Mouse (Mus musculus) hindbrain, postnatal 0 days (tissue): ENCODE measurements at regions not wholly inside any gene's neighbourhood (a gene's known extent, or its start where the extent isn't known, plus 50 kb on each side); places are given as distances from the start of the nearest gene placed in this dataset.
A peak's percentile ranks its signal among the peaks of the same experiment; 100 is the strongest.

ENCODE experiments used
- ATAC-seq: fragments of 200-750 bp; cut with Nextera tagmentation; 2 replicates; pipeline ENCODE4 v1.8.0; 2017; ENCODE audit warnings: mild to moderate bottlenecking, moderate TSS enrichment, moderate library complexity
- DNase-seq: peaks from one replicate; pipeline ENCODE4 v3.0.0-alpha.2; 2015; ENCODE audit warnings: low spot score
- H3K27ac ChIP-seq: fragments of 300-500 bp; sonication (generic); 2 replicates; pipeline ENCODE4 v1.5.1; 2014; ENCODE audit warnings: mild to moderate bottlenecking
- H3K27me3 ChIP-seq: fragments of 300-500 bp; sonication (generic); 2 replicates; pipeline ENCODE4 v1.6.1; 2014; ENCODE audit warnings: low read length, mixed read lengths; ENCODE audit not compliant: insufficient read depth
- H3K36me3 ChIP-seq: fragments of 300-500 bp; sonication (generic); 2 replicates; pipeline ENCODE4 v1.6.1; 2014; ENCODE audit warnings: low read length, mixed read lengths; ENCODE audit not compliant: insufficient read depth
- H3K4me1 ChIP-seq: fragments of 300-500 bp; sonication (generic); 2 replicates; pipeline ENCODE4 v1.6.1; 2014; ENCODE audit warnings: antibody characterized with exemption, low read length, mixed read lengths; ENCODE audit not compliant: insufficient read depth
- H3K4me2 ChIP-seq: fragments of 300-500 bp; sonication (generic); 2 replicates; pipeline ENCODE4 v1.6.1; 2014; ENCODE audit warnings: low read depth, mild to moderate bottlenecking, low read length, moderate library complexity, mixed read lengths
- H3K4me3 ChIP-seq: fragments of 300-500 bp; sonication (generic); 2 replicates; pipeline ENCODE4 v1.5.1; 2014; ENCODE audit warnings: low read length
- H3K9ac ChIP-seq: fragments of 300-500 bp; sonication (generic); replicated peaks from 2 replicates; pipeline ENCODE4 v1.6.1; 2014; ENCODE audit warnings: mild to moderate bottlenecking, low read length, moderate library complexity, mixed read lengths
- H3K9me3 ChIP-seq: fragments of 300-500 bp; sonication (generic); 2 replicates; pipeline ENCODE4 v1.6.1; 2016; ENCODE audit warnings: low read length, mixed read lengths
- CTCF ChIP-seq: IDR thresholded peaks from 2 replicates; pipeline ENCODE4 v1.5.1; 2016; ENCODE audit warnings: antibody characterized with exemption, control low read depth, low read depth
- WGBS: fragments of 180-500 bp; shearing (Covaris S2); extraction: QIAGEN DNeasy Blood & Tissue Kit; methylation state at CpG from one replicate; pipeline ENCODE4 v1.1.7; 2014; 5-methylcytosine and 5-hydroxymethylcytosine counted together

DNA sequence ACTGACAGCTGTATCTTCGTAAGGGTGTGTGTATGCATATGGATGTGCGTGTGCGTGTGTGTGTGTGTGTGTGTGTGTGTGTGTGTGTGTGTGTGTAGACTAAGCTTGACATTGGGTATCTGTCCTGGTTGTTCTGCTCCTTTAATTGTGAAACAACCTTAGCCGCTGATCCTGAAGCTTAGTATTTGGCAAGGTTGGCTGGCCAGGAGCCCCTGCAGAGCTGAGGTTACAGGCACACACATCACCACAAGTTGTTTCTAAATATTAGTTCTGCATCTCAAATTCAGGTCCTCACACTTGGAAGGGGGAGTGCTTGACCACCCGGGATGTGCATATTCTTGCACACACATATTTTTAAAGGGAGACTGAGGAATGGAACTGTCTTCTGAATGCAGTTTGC is 314.7 kb downstream of the Diras2 start:
- ATAC-seq = no peak
- no peak overlapping the region for H3K4me3 ChIP-seq
- H3K36me3 ChIP-seq = no peaks in the 10 kb centered on the region
- no peak for DNase-seq
- no peak for TF ChIP-seq CTCF
- H3K9ac ChIP-seq = no peak overlapping the region
- WGBS = 81% methylated on average over 5 of the region's 5 CpGs
- H3K9me3 ChIP-seq = no peaks in the 10 kb centered on the region
- no peak overlapping the region for H3K27ac ChIP-seq
- H3K4me1 ChIP-seq = no peaks in the 10 kb centered on the region
- no peaks in the 10 kb centered on the region for H3K27me3 ChIP-seq
- no peak overlapping the region for H3K4me2 ChIP-seq

- TF ChIP-seq CTCF = no peak
- no peak for ATAC-seq
- Histone ChIP-seq H3K36me3 (no peaks in the 10 kb centered on the region), H3K4me1 (no peaks in the 10 kb centered on the region), H3K4me3 (no peak overlapping the region), H3K27me3 (no peaks in the 10 kb centered on the region), H3K9me3 (no peaks in the 10 kb centered on the region), H3K27ac (no peak overlapping the region), H3K4me2 (no peak overlapping the region), H3K9ac (no peak overlapping the region)
- DNase-seq = no peak
- 72% methylated on average over 5 of the region's 5 CpGs for WGBS
These were observed 314.0 kb downstream of the Diras2 start for GRCm38 (mm10) chr13:52217066-52217465.

DNA sequence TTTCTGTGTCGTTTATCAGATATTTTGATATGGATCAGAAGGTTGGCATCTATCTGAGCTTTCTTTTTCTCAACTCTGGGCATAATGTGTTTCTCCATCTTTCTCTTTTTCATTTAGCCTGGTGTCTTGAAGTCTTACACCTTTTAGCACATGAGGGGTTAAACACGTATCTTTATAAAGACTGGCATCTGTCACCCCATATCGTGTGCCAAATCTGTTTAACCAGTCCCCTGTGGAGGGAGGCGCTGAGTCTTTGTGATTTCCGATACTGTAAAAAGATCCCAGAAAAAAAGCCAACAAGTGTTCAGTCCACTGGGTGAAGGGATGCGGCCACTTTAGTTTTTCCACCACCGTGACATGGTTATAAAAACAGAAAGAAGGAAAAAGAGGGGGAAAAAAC is 313.3 kb downstream of the Diras2 start:
- Histone ChIP-seq H3K4me1 (no peaks in the 10 kb centered on the region), H3K9me3 (no peaks in the 10 kb centered on the region), H3K9ac (no peak overlapping the region), H3K36me3 (no peaks in the 10 kb centered on the region), H3K27me3 (no peaks in the 10 kb centered on the region), H3K27ac (no peak overlapping the region), H3K4me2 (no peak overlapping the region), H3K4me3 (no peak overlapping the region)
- TF ChIP-seq CTCF = no peak
- 53% methylated on average over 7 of the region's 7 CpGs for WGBS
- ATAC-seq (no peak), DNase-seq (no peak)

DNA sequence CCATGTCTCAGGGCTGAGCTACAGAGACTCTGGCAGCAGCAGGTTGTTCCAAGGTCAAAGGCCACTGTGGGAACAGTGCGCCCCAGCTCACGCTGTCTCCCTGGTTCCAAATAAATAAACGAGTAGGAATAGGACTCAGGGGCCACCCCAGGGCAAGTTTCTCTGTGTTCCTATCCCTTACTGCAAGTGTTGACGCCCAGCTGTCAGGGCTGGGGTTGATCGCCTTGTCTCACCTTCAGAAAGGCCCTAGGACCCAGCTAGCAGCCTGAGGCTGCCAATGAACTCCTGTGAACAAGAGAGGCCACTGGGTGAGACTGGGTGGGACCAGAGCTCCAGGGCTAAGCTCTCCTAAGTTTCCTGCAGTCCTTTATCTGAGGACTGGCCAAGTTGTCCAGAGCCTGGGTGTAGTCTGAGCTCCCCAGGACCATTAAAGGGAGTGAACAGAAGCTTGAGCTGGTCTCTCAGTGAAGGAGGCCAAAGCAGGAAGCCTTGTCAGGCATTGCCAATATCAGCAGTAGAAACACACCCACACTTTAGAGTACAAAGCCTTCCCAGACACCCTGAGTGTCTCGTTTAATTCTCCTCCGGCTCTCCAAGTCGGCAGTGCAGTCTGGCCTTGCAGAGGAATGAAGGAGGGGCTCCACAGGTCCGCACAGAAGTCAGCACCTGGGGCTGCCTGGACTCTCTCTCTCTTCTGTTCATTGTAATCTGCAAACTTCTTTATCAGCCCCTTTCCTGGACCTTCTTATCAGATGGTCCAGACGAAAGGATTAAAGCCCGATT is 308.6 kb downstream of the Diras2 start:
- Histone ChIP-seq H3K36me3 (no peaks in the 10 kb centered on the region), H3K4me3 (no peak overlapping the region), H3K9me3 (no peaks in the 10 kb centered on the region), H3K4me1 (no peaks in the 10 kb centered on the region), H3K27me3 (no peaks in the 10 kb centered on the region), H3K4me2 (no peak overlapping the region), H3K9ac (no peak overlapping the region), H3K27ac (no peak overlapping the region)
- WGBS = 43% methylated on average over 11 of the region's 11 CpGs
- no peak for TF ChIP-seq CTCF
- DNase-seq (no peak), ATAC-seq (no peak)

GRCm38 (mm10) chr13:52223098-52223962 is 307.7 kb downstream of the Diras2 start:
- WGBS = 40% methylated on average over 6 of the region's 6 CpGs
- H3K4me1 ChIP-seq = no peaks in the 10 kb centered on the region
- H3K9ac ChIP-seq = no peak overlapping the region
- H3K4me3 ChIP-seq = no peak overlapping the region
- peak; percentile 74 for DNase-seq
- H3K27me3 ChIP-seq = no peaks in the 10 kb centered on the region
- no peaks in the 10 kb centered on the region for H3K9me3 ChIP-seq
- H3K36me3 ChIP-seq = no peaks in the 10 kb centered on the region
- H3K4me2 ChIP-seq = no peak overlapping the region
- H3K27ac ChIP-seq = no peak overlapping the region
- peak; percentile 91 for TF ChIP-seq CTCF
- peak; percentile 76; the same call in 1 of the 2 replicates for ATAC-seq

GRCm38 (mm10) chr13:52233971-52234370 is 297.1 kb downstream of the Diras2 start:
- Histone ChIP-seq H3K4me2 (no peak overlapping the region), H3K27ac (no peak overlapping the region), H3K9me3 (no peaks in the 10 kb centered on the region), H3K4me1 (peaks cover 7% of the 10 kb centered on the region; the same call in 1 of the 2 replicates), H3K9ac (no peak overlapping the region), H3K4me3 (no peak overlapping the region), H3K36me3 (no peaks in the 10 kb centered on the region), H3K27me3 (no peaks in the 10 kb centered on the region)
- no peak for ATAC-seq
- no peak for DNase-seq
- no peak for TF ChIP-seq CTCF
- 50% methylated on average over 5 of the region's 5 CpGs for WGBS
